Mouse (Mus musculus) cerebellum, adult (tissue): ENCODE results near the gene Bsnd.

Experiments used
- ATAC-seq: cut with Nextera tagmentation; 2 replicates; pipeline ENCODE4 v1.9.2; 2017; ENCODE audit warnings: mild to moderate bottlenecking, moderate library complexity, mixed read lengths; ENCODE audit not compliant: insufficient number of reproducible peaks, low FRiP score, low TSS enrichment

Bsnd gene

GRCm38 (mm10) chr4:106483831-106484230, 8.3 kb downstream of the Bsnd start:
- no peak for ATAC-seq

DNA sequence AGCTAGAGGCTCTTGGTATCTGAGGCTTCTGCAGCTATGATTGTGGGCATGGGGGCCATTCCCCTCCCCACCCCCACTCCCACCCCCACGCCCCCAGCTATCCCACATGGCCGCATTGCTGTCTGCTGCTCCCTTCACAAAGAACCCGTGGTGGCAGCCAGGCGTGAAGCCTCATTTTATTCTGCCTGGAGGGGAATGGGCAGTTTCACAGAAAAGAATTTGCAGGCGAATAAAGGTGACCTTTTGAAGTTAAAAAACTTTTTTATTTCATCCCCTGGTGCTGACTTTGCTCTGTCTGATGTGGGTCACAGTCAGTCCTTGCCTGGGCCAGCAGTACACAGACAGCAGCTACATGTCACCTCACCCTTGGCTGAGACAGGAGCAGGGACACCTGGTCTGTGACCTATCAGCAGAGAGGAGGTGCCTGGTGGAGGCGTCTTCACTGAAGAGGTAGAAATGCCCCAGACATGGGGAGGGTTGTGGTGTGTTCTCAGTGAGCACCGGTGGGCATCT, 8.8 kb downstream of the Bsnd start:
- no peak for ATAC-seq

DNA sequence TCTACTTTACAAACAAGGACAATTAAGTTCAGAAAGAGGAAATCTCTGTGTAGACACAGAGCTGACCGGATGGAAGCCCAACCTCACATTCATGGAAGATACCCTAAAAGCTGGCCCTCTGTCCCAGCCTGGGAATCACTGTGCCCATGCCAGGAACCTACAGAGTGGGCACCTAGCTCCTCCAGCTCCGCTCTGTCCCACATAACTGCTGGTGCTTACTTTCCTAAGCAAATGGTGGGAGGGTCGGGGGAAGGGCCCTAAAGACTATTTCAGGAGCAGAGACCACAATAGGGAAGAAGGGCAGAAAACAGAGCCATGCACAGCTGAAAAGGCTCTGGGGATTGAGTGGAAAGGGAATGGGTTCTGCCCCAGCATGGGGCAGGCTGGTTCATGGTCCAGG, 11.5 kb downstream of the Bsnd start:
- no peak for ATAC-seq

GRCm38 (mm10) chr4:106474241-106474640, 17.8 kb downstream of the Bsnd start:
- peak; percentile 50 for ATAC-seq

GRCm38 (mm10) chr4:106472335-106472734, 19.7 kb downstream of the Bsnd start:
- peak; percentile 46 for ATAC-seq

- ATAC-seq: no peak
Measured at GRCm38 (mm10) chr4:106470921-106471320, 21.2 kb downstream of the Bsnd start.

GRCm38 (mm10) chr4:106467420-106468110, 24.5 kb downstream of the Bsnd start:
- ATAC-seq: peak; percentile 57

GRCm38 (mm10) chr4:106463174-106463801, 28.8 kb downstream of the Bsnd start:
- ATAC-seq: no peak

DNA sequence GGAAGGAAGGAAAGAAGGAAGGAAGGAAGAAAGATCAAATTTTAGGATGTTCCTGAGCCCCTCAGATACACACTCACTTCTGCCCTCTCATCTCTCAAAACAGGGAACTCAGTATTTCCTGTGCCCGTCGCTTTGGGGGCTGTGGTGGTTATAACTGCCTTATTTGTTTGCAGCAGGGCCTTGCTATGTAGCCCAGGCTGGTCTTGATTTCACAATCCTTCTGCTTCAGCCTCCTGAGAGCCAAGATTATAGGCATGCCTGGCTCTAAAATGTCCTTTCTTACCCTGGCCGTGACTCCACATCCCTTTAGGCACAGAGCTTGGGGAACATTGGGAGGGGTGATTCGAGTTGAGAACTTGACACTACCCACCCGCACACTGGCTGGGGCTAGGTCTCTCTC, 29.6 kb downstream of the Bsnd start:
- no peak for ATAC-seq

GRCm38 (mm10) chr4:106462016-106462415, 30.1 kb downstream of the Bsnd start:
- no peak for ATAC-seq

DNA sequence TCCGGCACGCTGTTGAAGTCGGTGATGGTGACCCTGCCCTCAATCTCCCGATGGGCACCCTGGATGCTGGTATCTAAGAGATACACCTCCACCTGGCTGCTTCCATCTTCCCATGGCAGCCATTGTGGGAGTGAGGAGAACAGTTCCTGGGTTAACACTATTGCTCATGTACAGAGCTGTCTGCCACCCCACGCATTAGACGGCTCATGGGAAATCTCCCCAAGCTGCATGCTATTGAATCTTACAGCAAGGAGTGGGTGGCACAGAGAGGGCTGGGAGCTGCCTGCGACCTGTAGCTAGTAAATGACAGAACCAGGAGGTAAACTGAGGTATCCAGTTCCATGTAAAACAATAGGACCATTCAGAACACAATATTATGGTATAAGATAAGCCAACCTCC, 37.5 kb downstream of the Bsnd start:
- no peak for ATAC-seq

DNA sequence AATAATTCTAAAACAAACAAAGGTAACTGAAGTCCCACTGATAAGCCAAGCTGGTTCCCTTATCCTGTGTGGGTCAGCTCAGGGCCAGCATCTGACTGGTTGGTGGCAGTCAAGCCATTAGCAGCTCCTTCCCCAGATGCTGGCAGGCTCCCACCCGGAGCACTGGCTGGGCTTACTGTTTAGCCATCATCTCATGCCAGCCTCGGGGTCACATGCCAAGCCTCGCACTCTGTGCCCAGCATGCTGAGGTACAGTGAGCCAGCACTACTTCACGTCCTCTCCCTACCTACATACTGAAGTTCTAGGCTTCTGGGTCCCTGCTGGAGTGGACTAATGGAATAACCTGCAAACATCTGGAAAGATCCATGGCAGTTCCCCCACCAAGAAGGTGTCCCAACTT, 38.6 kb downstream of the Bsnd start:
- ATAC-seq: no peak

- ATAC-seq: no peak
Measured at GRCm38 (mm10) chr4:106453108-106453507, 39.0 kb downstream of the Bsnd start.

DNA sequence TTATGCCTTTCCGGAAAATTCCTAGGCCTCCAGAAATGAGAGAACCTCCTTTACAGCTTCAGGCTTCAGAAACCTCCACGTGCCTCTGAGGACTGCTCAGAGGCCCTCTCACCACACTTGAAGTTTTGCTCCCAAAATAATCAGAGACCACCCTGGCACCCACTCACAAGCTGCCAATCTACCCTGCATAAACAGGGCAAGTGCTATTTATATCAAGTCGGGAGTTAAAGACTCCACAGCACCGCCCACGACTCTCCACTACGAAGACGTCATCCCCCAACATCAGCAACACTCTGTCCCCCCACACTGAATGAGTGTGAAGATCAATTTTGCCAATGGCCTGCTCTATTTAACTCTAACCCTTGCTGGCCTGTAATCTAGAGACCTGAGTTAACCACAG, 39.7 kb downstream of the Bsnd start:
- ATAC-seq: no peak

DNA sequence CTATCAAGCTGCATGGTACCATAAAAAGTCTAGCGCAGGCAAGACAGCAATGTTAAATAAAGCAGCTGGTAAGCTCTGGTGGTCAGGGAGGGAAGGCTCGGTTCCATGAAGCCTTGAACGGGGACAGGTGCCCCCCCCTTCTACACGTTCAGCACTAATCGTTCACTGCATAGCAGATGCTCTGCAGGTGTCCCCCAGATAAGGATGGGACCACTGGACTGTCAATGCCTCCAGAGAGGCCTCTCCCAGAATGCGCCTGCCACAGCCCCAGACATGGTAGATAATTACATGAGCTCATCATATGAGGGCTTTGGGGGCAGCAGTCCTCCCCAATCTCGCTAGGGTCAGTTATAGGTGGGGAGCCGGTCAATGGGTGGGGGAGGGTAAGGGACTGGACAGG, 42.8 kb downstream of the Bsnd start:
- ATAC-seq: no peak

GRCm38 (mm10) chr4:106443182-106443581, 48.9 kb downstream of the Bsnd start:
- ATAC-seq: 0 out of 2 replicates have a peak, but pooled peaks have one; percentile 29

DNA sequence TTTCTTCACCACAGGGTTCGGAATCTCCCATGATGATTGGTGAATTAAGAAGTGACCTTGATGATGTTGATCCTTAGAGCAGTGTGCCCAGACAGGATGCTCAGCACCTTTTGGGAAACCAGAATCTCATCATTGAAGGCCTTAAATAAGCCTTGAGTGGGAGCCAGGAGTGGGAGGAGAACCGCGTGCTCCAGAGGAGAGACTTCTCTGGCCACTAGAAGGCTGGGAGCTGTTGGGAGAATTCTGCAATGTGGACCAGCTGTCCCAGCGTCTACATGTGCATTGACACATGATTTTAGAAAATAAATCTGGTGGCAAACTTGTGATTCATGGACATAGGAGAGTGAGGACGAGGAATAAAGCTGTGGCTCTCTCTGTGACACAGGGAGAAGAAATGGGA, 53.3 kb downstream of the Bsnd start:
- no peak for ATAC-seq

GRCm38 (mm10) chr4:106437207-106437606, 54.9 kb downstream of the Bsnd start:
- ATAC-seq: no peak

- 0 out of 2 replicates have a peak, but pooled peaks have one; percentile 52 for ATAC-seq
Measured at GRCm38 (mm10) chr4:106436475-106436874, 55.6 kb downstream of the Bsnd start.

DNA sequence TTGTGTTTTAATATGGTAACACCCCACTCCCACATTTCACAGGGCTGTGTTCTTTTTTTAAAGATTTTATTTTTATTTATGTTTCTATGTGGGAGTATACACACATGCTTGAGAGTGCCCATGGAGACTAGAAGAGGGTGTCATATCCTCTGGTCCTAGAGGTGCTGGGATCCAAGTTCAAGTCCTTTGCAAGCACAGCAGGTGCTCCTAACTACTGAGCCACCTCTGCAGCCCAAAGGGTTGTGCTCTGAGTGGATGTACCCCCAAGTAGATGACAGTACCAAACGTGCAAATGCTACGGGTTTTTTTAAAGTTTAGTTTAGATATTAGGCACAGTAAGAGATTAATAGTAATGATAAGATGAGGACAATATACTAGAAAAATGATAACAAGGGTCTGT, 56.7 kb downstream of the Bsnd start:
- no peak for ATAC-seq
